Mouse (Mus musculus): Measurements from ENCODE around the gene Pgr15l. TPM values are rescaled to one million over a fixed set of nuclear protein-coding genes. Genes with fewer than 3 reads are reported as not detected.

The Pgr15l gene
- 0.15 and 0.29 TPM in 2 replicates for polyA plus RNA-seq (2014; fragmentation: Nextera tagmentation; extraction: Ambion mirVana)

GRCm38 (mm10) chrX:97072369-97072768, at the start of gene Pgr15l:
TSS of gene Pgr15l (plus strand) at chrX:97072596.
- DNase-seq (ENCODE audit: low spot score): no peak
- ATAC-seq (ENCODE audit: low FRiP score): peak; percentile 46; the same call in 1 of the 2 replicates
- 12% methylated on average over 20 of the region's 20 CpGs for WGBS

GRCm38 (mm10) chrX:97027540-97027939, 44.9 kb upstream of the Pgr15l start:
- no peaks in the 10 kb centered on the region for H3K36me3 ChIP-seq (replicated peaks; ENCODE audit: control insufficient read depth, insufficient read depth)
- H3K27me3 ChIP-seq (ENCODE audit: control insufficient read depth, insufficient read depth, low read length): no peaks in the 10 kb centered on the region
- no peaks in the 10 kb centered on the region for H3K4me1 ChIP-seq (replicated peaks; ENCODE audit: control insufficient read depth, insufficient read depth, low read length)
- no peak overlapping the region for H3K4me2 ChIP-seq (replicated peaks)
- H3K9ac ChIP-seq: no peak overlapping the region
- no peak overlapping the region for H3K27ac ChIP-seq
- H3K4me3 ChIP-seq (replicated peaks; ENCODE audit: low read length): no peak overlapping the region
- H3K9me3 ChIP-seq (ENCODE audit: control insufficient read depth, low read length): no peaks in the 10 kb centered on the region
- no peak for DNase-seq (ENCODE audit: low spot score)
- ATAC-seq (ENCODE audit: low FRiP score): no peak

More at GRCm38 (mm10) chrX:97072369-97072768, at the start of gene Pgr15l:
- no peaks in the 10 kb centered on the region for H3K4me1 ChIP-seq (replicated peaks; ENCODE audit: control insufficient read depth, insufficient read depth, low read length)
- H3K9ac ChIP-seq: no peak within 1 kb of the TSS
- no peak within 1 kb of the TSS; the same call in 1 of the 2 replicates for H3K4me3 ChIP-seq (replicated peaks; ENCODE audit: low read length)
- H3K4me2 ChIP-seq (replicated peaks): peak within 1 kb of the TSS; percentile 34
- no peaks in the 10 kb centered on the region for H3K36me3 ChIP-seq (replicated peaks; ENCODE audit: control insufficient read depth, insufficient read depth)
- no peaks in the 10 kb centered on the region for H3K9me3 ChIP-seq (ENCODE audit: control insufficient read depth, low read length)
- H3K27me3 ChIP-seq (ENCODE audit: control insufficient read depth, insufficient read depth, low read length): peaks cover 17% of the 10 kb centered on the region; the same call in 1 of the 2 replicates
- no peak within 1 kb of the TSS for H3K27ac ChIP-seq

GRCm38 (mm10) chrX:97069816-97070215, 2.6 kb upstream of the Pgr15l start:
- H3K4me3 ChIP-seq (replicated peaks; ENCODE audit: low read length): no peak overlapping the region
- no peaks in the 10 kb centered on the region for H3K4me1 ChIP-seq (replicated peaks; ENCODE audit: control insufficient read depth, insufficient read depth, low read length)
- no peak overlapping the region for H3K4me2 ChIP-seq (replicated peaks)

More at GRCm38 (mm10) chrX:97069816-97070215, 2.6 kb upstream of the Pgr15l start:
- H3K36me3 ChIP-seq (replicated peaks; ENCODE audit: control insufficient read depth, insufficient read depth): no peaks in the 10 kb centered on the region
- DNase-seq (ENCODE audit: low spot score) (peak; percentile 29), ATAC-seq (ENCODE audit: low FRiP score) (peak; percentile 92)
- WGBS: 16% methylated on average over 11 of the region's 11 CpGs
- no peaks in the 10 kb centered on the region for H3K9me3 ChIP-seq (ENCODE audit: control insufficient read depth, low read length)
- peaks cover 17% of the 10 kb centered on the region; the same call in 1 of the 2 replicates for H3K27me3 ChIP-seq (ENCODE audit: control insufficient read depth, insufficient read depth, low read length)
- no peak overlapping the region for H3K27ac ChIP-seq
- no peak overlapping the region for H3K9ac ChIP-seq

Data from hindbrain, embryonic 14.5 days (tissue).